Mouse (Mus musculus): ENCODE measurements around the gene Ecel1.

The Ecel1 gene

GRCm38 (mm10) chr1:87170458-87170857 lies 14.1 kb upstream of the Ecel1 start:
- no peak for DNase-seq (ENCODE audit: low spot score in 2 of 2)

- DNase-seq (ENCODE audit: low spot score in 2 of 2), result no peak
Observed at GRCm38 (mm10) chr1:87164796-87165184, 8.5 kb upstream of the Ecel1 start.

GRCm38 (mm10) chr1:87164164-87164795 lies 8.0 kb upstream of the Ecel1 start:
- no peak for DNase-seq (ENCODE audit: low spot score in 2 of 2)

GRCm38 (mm10) chr1:87159396-87159795 lies 3.1 kb upstream of the Ecel1 start:
- no peak for DNase-seq (ENCODE audit: low spot score in 2 of 2)

- DNase-seq (ENCODE audit: low spot score in 2 of 2), result no peak
Observed at GRCm38 (mm10) chr1:87155531-87156198, 656 bp downstream of the Ecel1 start.

- DNase-seq (ENCODE audit: low spot score in 2 of 2), result peak in 1 of 2 experiments; percentile 15
Observed at GRCm38 (mm10) chr1:87154501-87155120, 1.7 kb downstream of the Ecel1 start.

GRCm38 (mm10) chr1:87153776-87154500 lies 2.4 kb downstream of the Ecel1 start:
- DNase-seq (ENCODE audit: low spot score in 2 of 2), result no peak

- DNase-seq (ENCODE audit: low spot score in 2 of 2), result no peak
Observed at GRCm38 (mm10) chr1:87151286-87151685, 5.0 kb downstream of the Ecel1 start.

GRCm38 (mm10) chr1:87149422-87149821 lies 6.9 kb downstream of the Ecel1 start:
- DNase-seq (ENCODE audit: low spot score in 2 of 2), result no peak

GRCm38 (mm10) chr1:87143141-87143540 lies 13.2 kb downstream of the Ecel1 start:
- DNase-seq (ENCODE audit: low spot score in 2 of 2), result no peak

GRCm38 (mm10) chr1:87142456-87142855 lies 13.9 kb downstream of the Ecel1 start:
- DNase-seq (ENCODE audit: low spot score in 2 of 2), result no peak

GRCm38 (mm10) chr1:87141550-87141949 lies 14.8 kb downstream of the Ecel1 start:
- no peak for DNase-seq (ENCODE audit: low spot score in 2 of 2)

- DNase-seq (ENCODE audit: low spot score in 2 of 2), result no peak
Observed at GRCm38 (mm10) chr1:87131803-87132202, 24.5 kb downstream of the Ecel1 start.

- no peak for DNase-seq (ENCODE audit: low spot score in 2 of 2)
Observed at GRCm38 (mm10) chr1:87127206-87128030, 28.9 kb downstream of the Ecel1 start.

- DNase-seq (ENCODE audit: low spot score in 2 of 2), result no peak
Observed at GRCm38 (mm10) chr1:87124673-87125072, 31.6 kb downstream of the Ecel1 start, which contains the start of gene Akp3. Gene Akp3 (plus strand): TSS chr1:87124973.

GRCm38 (mm10) chr1:87114784-87115183 lies 41.5 kb downstream of the Ecel1 start:
- no peak for DNase-seq (ENCODE audit: low spot score in 2 of 2)

- DNase-seq (ENCODE audit: low spot score in 2 of 2), result peak in 1 of 2 experiments; percentile 6
Observed at GRCm38 (mm10) chr1:87111719-87112354, 44.5 kb downstream of the Ecel1 start.

GRCm38 (mm10) chr1:87108564-87108963 lies 47.8 kb downstream of the Ecel1 start:
- DNase-seq (ENCODE audit: low spot score in 2 of 2), result no peak

GRCm38 (mm10) chr1:87106536-87106935 lies 49.8 kb downstream of the Ecel1 start:
- DNase-seq (ENCODE audit: low spot score in 2 of 2), result no peak

GRCm38 (mm10) chr1:87103936-87104335 lies 52.4 kb downstream of the Ecel1 start:
- no peak for DNase-seq (ENCODE audit: low spot score in 2 of 2)

GRCm38 (mm10) chr1:87102114-87102513 lies 54.2 kb downstream of the Ecel1 start:
- DNase-seq (ENCODE audit: low spot score in 2 of 2), result no peak

All from urinary bladder, adult 18-20 months (tissue).